Mouse (Mus musculus) embryonic facial prominence, embryonic 14.5 days (tissue): ENCODE measurements around the gene Polr1c. TPM values are rescaled to one million over a fixed set of nuclear protein-coding genes. Genes with fewer than 3 reads are reported as not detected.

ENCODE experiments used
- ATAC-seq: fragments of 200-750 bp; cut with Nextera tagmentation; 2 replicates; pipeline ENCODE4 v1.8.0; 2017; ENCODE audit warnings: low read depth, moderate number of reproducible peaks, moderate TSS enrichment
- DNase-seq: peaks from one replicate; pipeline ENCODE4 v3.0.0-alpha.2; 2015; ENCODE audit warnings: low spot score
- H3K27ac ChIP-seq: fragments of 300-500 bp; sonication (generic); replicated peaks from 2 replicates; pipeline ENCODE4 v1.5.1; 2014; ENCODE audit warnings: low read depth, mild to moderate bottlenecking, low read length, moderate library complexity
- H3K27me3 ChIP-seq: fragments of 300-500 bp; sonication (generic); replicated peaks from 2 replicates; pipeline ENCODE4 v1.6.1; 2014; ENCODE audit warnings: low read length; ENCODE audit not compliant: control insufficient read depth, insufficient read depth
- H3K36me3 ChIP-seq: fragments of 300-500 bp; sonication (generic); 2 replicates; pipeline ENCODE4 v1.6.1; 2014; ENCODE audit warnings: low read length, mixed read lengths; ENCODE audit not compliant: control insufficient read depth, insufficient read depth
- H3K4me1 ChIP-seq: fragments of 300-500 bp; sonication (generic); 2 replicates; pipeline ENCODE4 v1.6.1; 2014; ENCODE audit warnings: antibody characterized with exemption, low read length; ENCODE audit not compliant: control insufficient read depth, insufficient read depth
- H3K4me2 ChIP-seq: fragments of 300-500 bp; sonication (generic); 2 replicates; pipeline ENCODE4 v1.6.1; 2014; ENCODE audit warnings: low read depth, mild to moderate bottlenecking, low read length, moderate library complexity, mixed read lengths
- H3K4me3 ChIP-seq: fragments of 300-500 bp; sonication (generic); 2 replicates; pipeline ENCODE4 v1.5.1; 2014; ENCODE audit warnings: low read depth, mild to moderate bottlenecking, low read length
- H3K9ac ChIP-seq: fragments of 300-500 bp; sonication (generic); 2 replicates; pipeline ENCODE4 v1.6.1; 2014; ENCODE audit warnings: low read depth, mild to moderate bottlenecking, low read length, moderate library complexity, mixed read lengths
- H3K9me3 ChIP-seq: fragments of 300-500 bp; sonication (generic); 2 replicates; pipeline ENCODE4 v1.6.1; 2016; ENCODE audit warnings: low read length; ENCODE audit not compliant: control insufficient read depth
- WGBS: fragments of 180-500 bp; shearing (Covaris S2); extraction: QIAGEN DNeasy Blood & Tissue Kit; methylation state at CpG from one replicate; pipeline ENCODE4 v1.1.7; 2014; 5-methylcytosine and 5-hydroxymethylcytosine counted together
- polyA plus RNA-seq: library from polyadenylated mRNA; unstranded; fragments of >200 nt; fragmentation: Nextera tagmentation; extraction: Ambion mirVana; gene quantifications from 2 replicates; pipeline ENCODE4 v1.2.1, GENCODE M21; 2014

Gene Polr1c
- polyA plus RNA-seq, 1 experiment from 2014 or later: 78.1 TPM

DNA sequence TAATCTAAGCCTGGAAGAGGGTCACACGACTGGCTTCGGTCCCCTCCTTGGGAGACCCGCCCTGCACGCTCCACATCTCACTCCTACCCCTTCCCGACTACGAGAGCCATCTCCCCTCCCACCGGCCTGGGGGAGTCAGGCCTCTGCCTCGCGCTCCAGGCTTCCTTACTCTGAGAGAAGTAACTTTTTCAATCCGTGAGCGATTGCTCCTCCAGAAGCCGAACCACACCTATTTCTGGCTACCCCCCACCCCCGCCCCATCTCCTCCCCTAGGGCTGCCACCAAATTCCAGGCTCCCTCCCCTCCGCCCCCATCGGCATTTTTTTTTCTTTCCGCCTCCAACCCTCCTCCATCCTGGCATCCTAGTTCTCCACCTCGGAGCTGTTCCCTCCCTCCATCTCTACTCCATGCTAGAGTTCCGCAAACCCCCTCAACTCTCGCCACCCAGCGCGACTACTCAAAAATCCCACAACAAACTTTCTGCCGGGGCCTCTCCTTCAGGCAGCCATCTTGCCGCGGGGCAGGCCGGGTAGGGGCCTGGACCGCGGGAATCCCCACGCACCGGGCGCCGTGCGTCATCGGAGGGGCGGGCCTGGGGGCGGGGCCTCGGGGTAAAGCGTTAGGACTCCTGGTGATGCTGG, 34.7 kb upstream of the Polr1c start, which contains the start of gene Tjap1:
TSS of gene Tjap1 (minus strand) at position 544 of the 641 bp plus-strand sequence.
- Histone ChIP-seq H3K36me3 (peaks cover 28% of the 10 kb centered on the region), H3K9me3 (no peaks in the 10 kb centered on the region), H3K27ac (peak within 1 kb of the TSS; percentile 97), H3K4me2 (peak within 1 kb of the TSS; percentile 87), H3K27me3 (no peaks in the 10 kb centered on the region), H3K4me3 (peak within 1 kb of the TSS; percentile 67), H3K4me1 (peaks cover 34% of the 10 kb centered on the region), H3K9ac (peak within 1 kb of the TSS; percentile 84)
- WGBS: 2% methylated on average over 32 of the region's 37 CpGs
- peak; percentile 94 for DNase-seq
- peak; percentile 95 for ATAC-seq

DNA sequence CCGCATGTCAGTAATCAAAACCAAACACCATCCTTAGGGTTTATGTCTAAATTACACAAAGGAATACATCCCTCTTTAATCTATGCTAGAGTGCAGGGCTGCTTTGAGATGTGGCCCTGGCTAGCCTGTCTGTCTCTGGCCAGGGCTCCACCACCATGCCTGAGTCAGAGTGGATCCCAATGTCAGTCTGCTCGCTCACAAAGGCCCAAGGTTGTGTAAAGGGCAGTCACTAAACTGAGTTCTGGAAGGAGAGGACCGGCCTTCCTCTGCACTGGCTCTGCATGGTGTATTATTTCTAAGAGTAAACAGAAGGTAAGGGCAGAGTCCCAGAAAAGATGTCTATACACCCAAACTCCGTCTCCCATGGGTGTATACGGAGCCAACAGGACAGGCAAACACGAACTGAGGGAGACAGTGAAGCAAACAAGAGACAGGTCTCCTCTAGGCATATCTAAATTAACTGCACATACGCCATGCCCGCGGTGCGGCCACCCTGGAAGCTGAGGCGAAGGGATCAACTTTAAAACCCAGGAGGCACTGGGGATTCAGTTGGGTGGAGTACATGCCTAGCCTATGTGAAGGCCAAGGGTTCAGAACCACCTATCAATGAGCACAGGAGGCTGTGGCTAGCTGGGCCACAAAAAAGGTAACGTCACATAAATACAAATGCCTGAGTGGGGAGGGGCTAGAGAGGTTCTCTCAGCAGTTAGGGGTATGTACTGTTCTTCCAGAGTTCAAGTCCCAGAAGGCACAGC, 30.3 kb upstream of the Polr1c start:
- Histone ChIP-seq H3K9me3 (no peaks in the 10 kb centered on the region), H3K4me3 (no peak overlapping the region), H3K9ac (peak overlapping the region; percentile 31; the same call in 1 of the 2 replicates), H3K27ac (peak overlapping the region; percentile 78), H3K27me3 (no peaks in the 10 kb centered on the region), H3K4me1 (peaks cover 49% of the 10 kb centered on the region), H3K36me3 (peaks cover 30% of the 10 kb centered on the region), H3K4me2 (peak overlapping the region; percentile 9; the same call in 1 of the 2 replicates)
- 59% methylated on average over 12 of the region's 12 CpGs for WGBS
- ATAC-seq (peak; percentile 7; the same call in 1 of the 2 replicates), DNase-seq (no peak)

DNA sequence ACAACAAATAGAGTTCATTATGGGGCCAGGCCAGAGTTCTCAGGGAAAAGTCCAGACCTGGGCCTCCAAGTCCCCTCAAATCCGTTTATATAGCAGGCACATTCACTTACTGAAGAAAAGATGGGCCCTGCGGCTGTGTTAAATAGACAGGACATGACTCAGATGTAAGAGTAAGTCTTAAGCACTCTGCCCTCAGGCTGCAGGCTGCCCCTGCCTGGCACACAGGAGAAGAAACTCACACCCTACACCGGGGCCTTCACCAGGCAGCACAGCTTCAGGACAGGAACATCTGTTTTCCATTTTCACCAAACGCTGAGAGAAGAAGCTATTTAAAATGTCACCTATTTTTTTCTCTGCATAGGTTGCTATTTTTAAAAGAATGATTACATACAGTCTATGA, 29.7 kb upstream of the Polr1c start:
- peak; percentile 80 for DNase-seq
- Histone ChIP-seq H3K27me3 (no peaks in the 10 kb centered on the region), H3K4me3 (no peak overlapping the region), H3K4me1 (peaks cover 47% of the 10 kb centered on the region), H3K9me3 (no peaks in the 10 kb centered on the region), H3K27ac (peak overlapping the region; percentile 78), H3K36me3 (peaks cover 36% of the 10 kb centered on the region), H3K4me2 (no peak overlapping the region), H3K9ac (no peak overlapping the region)
- WGBS: 22% methylated on average over 4 of the region's 4 CpGs
- ATAC-seq: peak; percentile 41

DNA sequence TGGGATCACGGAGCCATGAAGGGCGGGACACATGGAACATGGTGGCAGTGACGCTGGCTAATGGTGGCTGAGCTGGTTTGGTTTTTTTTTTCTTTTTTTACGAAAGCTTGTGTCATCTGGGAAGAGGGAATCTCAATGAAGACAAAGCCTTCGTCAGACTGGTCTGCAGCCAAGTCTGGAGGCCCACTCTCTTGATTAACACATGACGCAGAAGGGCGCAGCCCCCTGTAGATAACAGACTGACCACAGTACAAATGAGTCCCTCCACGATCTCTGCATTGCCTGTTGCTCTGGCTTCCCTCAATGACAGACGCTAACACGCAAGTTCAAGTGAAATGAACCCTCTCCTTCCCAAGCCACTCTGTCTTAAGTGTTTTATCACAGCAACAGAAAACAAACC, 27.7 kb upstream of the Polr1c start:
- H3K9ac ChIP-seq: peak overlapping the region; percentile 3; the same call in 1 of the 2 replicates
- ATAC-seq (no peak), DNase-seq (no peak)
- H3K4me2 ChIP-seq: no peak overlapping the region
- no peak overlapping the region for H3K4me3 ChIP-seq
- no peaks in the 10 kb centered on the region for H3K27me3 ChIP-seq
- 92% methylated on average over 10 of the region's 10 CpGs for WGBS
- H3K9me3 ChIP-seq: no peaks in the 10 kb centered on the region
- 0 out of 2 replicates have a peak overlapping the region, but pooled peaks have one; percentile 83 for H3K27ac ChIP-seq
- H3K36me3 ChIP-seq: peaks cover 49% of the 10 kb centered on the region
- peaks cover 32% of the 10 kb centered on the region for H3K4me1 ChIP-seq

DNA sequence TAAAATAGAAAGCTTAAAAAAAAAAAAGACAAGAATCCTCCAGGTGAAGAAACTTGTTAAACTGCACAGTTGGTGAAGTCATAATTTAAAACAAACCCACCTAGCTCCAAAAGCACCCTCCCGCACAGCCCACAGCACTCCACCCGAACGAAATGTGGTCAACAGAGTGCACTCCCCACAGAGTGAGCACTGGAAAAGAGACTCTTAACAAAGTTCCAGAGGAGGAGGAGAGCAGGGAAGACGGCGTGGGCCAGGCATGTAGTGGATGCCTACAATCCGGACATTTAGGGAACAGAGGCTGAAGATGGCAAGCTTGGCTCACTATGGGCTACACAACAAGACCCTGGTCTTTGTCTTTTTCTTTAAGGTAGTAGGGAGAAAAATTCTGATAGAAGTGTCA, 27.2 kb upstream of the Polr1c start:
- DNase-seq: no peak
- 69% methylated on average over 6 of the region's 6 CpGs for WGBS
- peaks cover 32% of the 10 kb centered on the region for H3K4me1 ChIP-seq
- no peaks in the 10 kb centered on the region for H3K9me3 ChIP-seq
- H3K27ac ChIP-seq: peak overlapping the region; percentile 83; the same call in 1 of the 2 replicates
- peaks cover 48% of the 10 kb centered on the region for H3K36me3 ChIP-seq
- no peak overlapping the region for H3K4me3 ChIP-seq
- peak overlapping the region; percentile 3; the same call in 1 of the 2 replicates for H3K9ac ChIP-seq
- no peaks in the 10 kb centered on the region for H3K27me3 ChIP-seq
- ATAC-seq: no peak
- H3K4me2 ChIP-seq: no peak overlapping the region

DNA sequence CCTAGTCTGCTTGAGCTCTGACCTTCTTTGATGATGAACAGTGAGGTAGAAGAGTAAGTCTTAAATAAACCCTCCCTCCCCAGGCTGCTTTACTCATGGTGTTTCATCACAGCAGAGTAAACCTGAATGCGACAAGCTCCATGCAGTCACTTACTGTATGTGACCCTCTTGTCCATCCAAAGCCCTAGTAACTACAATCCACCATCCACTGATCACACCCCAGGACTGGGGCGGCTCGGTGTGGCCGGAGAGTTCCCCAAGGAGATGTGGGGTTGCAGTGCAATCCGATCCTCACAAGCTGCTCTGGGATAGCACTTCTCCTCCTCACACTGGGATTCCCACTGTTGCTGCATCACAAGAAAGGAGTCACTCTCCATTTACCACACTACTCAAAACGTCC, 26.6 kb upstream of the Polr1c start:
- H3K36me3 ChIP-seq: peaks cover 48% of the 10 kb centered on the region
- ATAC-seq (no peak), DNase-seq (no peak)
- H3K4me3 ChIP-seq: no peak overlapping the region
- no peaks in the 10 kb centered on the region for H3K27me3 ChIP-seq
- 30% methylated on average over 6 of the region's 6 CpGs for WGBS
- H3K9ac ChIP-seq: peak overlapping the region; percentile 17; the same call in 1 of the 2 replicates
- peak overlapping the region; percentile 83 for H3K27ac ChIP-seq
- H3K4me2 ChIP-seq: no peak overlapping the region
- H3K9me3 ChIP-seq: no peaks in the 10 kb centered on the region
- peaks cover 32% of the 10 kb centered on the region for H3K4me1 ChIP-seq

DNA sequence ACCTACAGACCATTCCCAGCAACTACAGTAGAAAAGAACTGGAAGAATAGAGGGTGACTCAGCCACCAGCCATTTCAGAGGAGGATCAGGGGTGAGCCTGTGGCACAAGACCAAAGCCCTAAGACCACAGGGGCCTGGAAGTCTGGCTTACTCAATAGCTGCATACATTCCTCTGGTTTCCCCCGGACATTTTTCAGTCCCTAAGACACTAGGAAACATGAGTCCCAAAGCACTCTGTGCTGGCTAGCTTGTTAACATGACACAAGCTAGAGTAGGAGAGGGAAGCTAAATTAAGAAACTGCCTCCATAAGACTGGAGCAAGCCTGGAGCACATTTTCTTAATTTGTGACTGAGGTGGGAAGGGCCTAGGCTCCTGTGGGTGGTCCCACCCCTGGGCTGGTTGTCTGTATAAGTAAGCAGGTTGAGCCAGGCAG, 26.0 kb upstream of the Polr1c start:
- ATAC-seq (peak; percentile 45), DNase-seq (peak; percentile 73)
- Histone ChIP-seq H3K4me3 (no peak overlapping the region), H3K27me3 (no peaks in the 10 kb centered on the region), H3K27ac (peak overlapping the region; percentile 83), H3K4me1 (peaks cover 32% of the 10 kb centered on the region), H3K9me3 (no peaks in the 10 kb centered on the region), H3K9ac (no peak overlapping the region; the same call in 1 of the 2 replicates), H3K4me2 (no peak overlapping the region), H3K36me3 (peaks cover 47% of the 10 kb centered on the region)
- WGBS: 10% methylated on average over 1 of the region's 1 CpGs

DNA sequence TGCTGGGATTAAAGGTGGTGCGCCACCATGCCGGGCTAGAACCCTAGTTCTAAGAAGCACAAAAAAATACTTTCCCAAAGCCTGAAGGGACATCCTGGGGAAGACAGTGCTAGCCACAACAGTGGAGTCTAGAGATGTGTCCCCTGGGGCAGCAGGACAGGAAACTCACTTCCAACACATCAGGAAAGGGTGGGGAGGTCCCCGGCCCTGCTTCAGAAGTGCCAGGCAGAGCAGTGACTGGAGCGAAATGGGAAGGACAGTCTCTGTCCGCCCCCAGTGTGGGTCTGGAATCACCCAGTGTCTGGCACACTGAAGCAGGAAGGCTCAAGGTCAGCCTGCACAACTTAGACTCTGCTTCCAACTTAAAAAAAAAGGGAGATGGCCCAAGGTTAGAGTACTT, 24.8 kb upstream of the Polr1c start:
- DNase-seq (no peak), ATAC-seq (no peak)
- Histone ChIP-seq H3K4me2 (no peak overlapping the region), H3K27me3 (no peaks in the 10 kb centered on the region), H3K27ac (no peak overlapping the region), H3K9ac (no peak overlapping the region), H3K36me3 (peaks cover 46% of the 10 kb centered on the region; the same call in 1 of the 2 replicates), H3K9me3 (no peaks in the 10 kb centered on the region), H3K4me1 (peaks cover 23% of the 10 kb centered on the region; the same call in 1 of the 2 replicates), H3K4me3 (no peak overlapping the region)
- 73% methylated on average over 5 of the region's 5 CpGs for WGBS
